Mouse (Mus musculus): Measurements from ENCODE around the gene Tbx10. TPM values are rescaled to one million over a fixed set of nuclear protein-coding genes. Genes with fewer than 3 reads are reported as not detected.

Tbx10 gene
- polyA plus RNA-seq, 2 experiments: 0.28 to 0.37 TPM

DNA sequence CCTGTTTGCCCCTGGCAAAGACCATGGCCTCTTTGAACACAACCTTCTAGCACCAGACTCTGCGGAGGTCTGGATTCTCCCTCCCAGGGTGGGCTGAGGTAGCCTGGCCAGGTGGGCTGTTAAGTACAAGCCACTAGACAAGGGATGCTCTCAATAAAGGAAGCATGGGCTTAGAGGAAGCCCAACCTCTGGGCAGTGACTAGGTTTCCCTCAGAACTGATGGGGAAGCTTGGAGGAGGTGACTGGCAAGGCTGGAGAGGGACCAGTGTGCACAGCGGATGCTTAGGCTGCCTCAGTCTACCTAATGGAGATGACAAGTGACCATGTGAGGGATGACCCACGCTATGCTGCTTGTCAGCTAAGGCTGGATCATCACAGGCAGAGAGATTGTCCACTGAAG is 586 bp upstream of the Tbx10 start:
- DNase-seq (ENCODE audit: low read depth in 3 of 3, low spot score in 3 of 3) (no peak), ATAC-seq (ENCODE audit: insufficient read depth) (no peak)
- H3K4me1 ChIP-seq (replicated peaks; ENCODE audit: control insufficient read depth in 2 of 2, insufficient read depth in 2 of 2, low read length in 1 of 2): 0 out of 4 replicates have a peak, but pooled peaks cover 0 to 2% of the 10 kb centered on the region in 2 experiments
- 74% methylated on average over 3 of the region's 3 CpGs for WGBS (ENCODE audit: insufficient replicate concordance)
- H3K4me2 ChIP-seq (ENCODE audit: low read depth): no peak overlapping the region
- no peak overlapping the region for H3K27ac ChIP-seq
- no peak overlapping the region for H3K9ac ChIP-seq (replicated peaks)
- H3K27me3 ChIP-seq (ENCODE audit: control insufficient read depth, insufficient read depth, low read length): no peaks in the 10 kb centered on the region
- H3K9me3 ChIP-seq (ENCODE audit: control insufficient read depth, low read length): no peaks in the 10 kb centered on the region
- H3K36me3 ChIP-seq (replicated peaks; ENCODE audit: control insufficient read depth, insufficient read depth, low read depth): no peaks in the 10 kb centered on the region
- no peak overlapping the region for H3K4me3 ChIP-seq (ENCODE audit: insufficient read depth in 1 of 2, low read depth in 2 of 2, low read length in 2 of 2)
- TF ChIP-seq EP300 (IDR thresholded peaks at IDR 0.05; ENCODE audit: low read depth) (no peak), CTCF (IDR thresholded peaks at IDR 0.05; ENCODE audit: low read depth) (no peak)

DNA sequence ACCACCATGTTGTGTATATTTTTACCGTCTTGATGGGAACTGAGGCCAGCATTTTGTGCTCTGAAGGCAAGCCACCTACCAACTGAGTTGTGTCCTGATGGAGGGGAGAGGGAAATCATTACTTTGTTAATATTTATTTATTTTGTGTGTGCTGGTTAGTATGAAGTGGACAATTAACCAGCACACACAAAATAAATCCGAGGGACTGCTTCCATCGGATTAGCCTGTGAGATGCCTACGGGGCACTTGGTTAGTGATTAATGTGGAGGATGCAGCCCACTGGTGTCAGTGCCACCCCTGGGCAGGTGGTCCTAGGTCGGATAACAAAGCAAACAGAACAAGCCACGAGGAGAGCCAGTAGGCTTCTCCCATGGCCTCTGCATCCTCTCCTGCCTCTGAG is 2.4 kb downstream of the Tbx10 start:
- no peaks in the 10 kb centered on the region for H3K36me3 ChIP-seq (replicated peaks; ENCODE audit: control insufficient read depth, insufficient read depth, low read depth)
- no peak overlapping the region for H3K4me3 ChIP-seq (ENCODE audit: insufficient read depth in 1 of 2, low read depth in 2 of 2, low read length in 2 of 2)
- 54% methylated on average over 6 of the region's 6 CpGs for WGBS (ENCODE audit: insufficient replicate concordance)
- TF ChIP-seq CTCF (IDR thresholded peaks at IDR 0.05; ENCODE audit: low read depth): no peak
- TF ChIP-seq EP300 (IDR thresholded peaks at IDR 0.05; ENCODE audit: low read depth): no peak
- no peaks in the 10 kb centered on the region for H3K27me3 ChIP-seq (ENCODE audit: control insufficient read depth, insufficient read depth, low read length)
- DNase-seq (ENCODE audit: low read depth in 3 of 3, low spot score in 3 of 3): no peak
- no peak overlapping the region for H3K27ac ChIP-seq
- H3K9me3 ChIP-seq (ENCODE audit: control insufficient read depth, low read length): no peaks in the 10 kb centered on the region
- H3K4me1 ChIP-seq (replicated peaks; ENCODE audit: control insufficient read depth in 2 of 2, insufficient read depth in 2 of 2, low read length in 1 of 2): 0 out of 4 replicates have a peak, but pooled peaks cover 2 to 7% of the 10 kb centered on the region in 2 experiments
- no peak for ATAC-seq (ENCODE audit: insufficient read depth)
- H3K4me2 ChIP-seq (ENCODE audit: low read depth): no peak overlapping the region
- H3K9ac ChIP-seq (replicated peaks): no peak overlapping the region

DNA sequence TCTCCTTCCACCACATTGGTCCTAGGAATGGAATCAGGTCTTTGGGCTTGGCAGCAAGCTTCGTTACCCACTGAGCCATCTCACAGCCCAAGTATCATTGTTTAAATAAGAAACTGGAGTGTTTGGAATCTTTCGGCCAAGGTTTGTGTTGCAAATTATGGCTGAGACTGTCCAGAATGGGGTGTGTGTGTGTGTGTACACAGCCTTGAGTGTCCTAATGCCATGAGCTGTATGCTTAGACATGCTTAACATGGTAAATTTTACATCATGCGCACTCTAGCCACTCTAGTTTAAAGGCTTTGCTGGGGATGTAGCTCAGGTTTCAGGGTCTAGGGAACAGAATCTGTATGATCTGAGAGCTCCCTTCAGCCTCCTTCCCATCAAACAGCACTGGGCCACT is 3.0 kb downstream of the Tbx10 start:
- no peak for TF ChIP-seq EP300 (IDR thresholded peaks at IDR 0.05; ENCODE audit: low read depth)
- TF ChIP-seq CTCF (IDR thresholded peaks at IDR 0.05; ENCODE audit: low read depth): no peak
- H3K27me3 ChIP-seq (ENCODE audit: control insufficient read depth, insufficient read depth, low read length): no peaks in the 10 kb centered on the region
- H3K9ac ChIP-seq (replicated peaks): no peak overlapping the region
- DNase-seq (ENCODE audit: low read depth in 3 of 3, low spot score in 3 of 3): no peak
- 0 out of 4 replicates have a peak, but pooled peaks cover 2 to 7% of the 10 kb centered on the region in 2 experiments for H3K4me1 ChIP-seq (replicated peaks; ENCODE audit: control insufficient read depth in 2 of 2, insufficient read depth in 2 of 2, low read length in 1 of 2)
- ATAC-seq (ENCODE audit: insufficient read depth): no peak
- 84% methylated on average over 3 of the region's 3 CpGs for WGBS (ENCODE audit: insufficient replicate concordance)
- H3K36me3 ChIP-seq (replicated peaks; ENCODE audit: control insufficient read depth, insufficient read depth, low read depth): no peaks in the 10 kb centered on the region
- no peaks in the 10 kb centered on the region for H3K9me3 ChIP-seq (ENCODE audit: control insufficient read depth, low read length)
- no peak overlapping the region for H3K27ac ChIP-seq
- no peak overlapping the region for H3K4me2 ChIP-seq (ENCODE audit: low read depth)
- H3K4me3 ChIP-seq (ENCODE audit: insufficient read depth in 1 of 2, low read depth in 2 of 2, low read length in 2 of 2): no peak overlapping the region

DNA sequence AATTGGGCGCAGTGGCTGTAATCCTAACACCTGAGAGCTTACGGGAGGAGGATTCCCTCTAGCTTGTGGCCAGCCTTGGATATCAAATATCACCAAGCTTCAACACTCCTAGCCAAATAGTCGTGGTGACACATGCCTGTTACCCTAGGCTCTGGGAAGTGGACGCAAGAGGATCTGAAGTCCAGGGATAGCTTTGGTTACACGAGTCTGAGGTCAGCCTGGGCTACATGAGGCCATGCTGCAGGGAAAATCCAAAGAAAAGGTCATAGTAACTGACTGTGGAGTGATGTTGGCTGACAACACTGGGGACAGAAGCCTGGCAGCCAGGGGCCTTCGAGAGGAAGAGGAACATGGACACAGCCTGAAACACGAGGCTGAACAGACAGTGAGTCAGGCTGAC is 3.6 kb downstream of the Tbx10 start:
- TF ChIP-seq CTCF (IDR thresholded peaks at IDR 0.05; ENCODE audit: low read depth) (no peak), EP300 (IDR thresholded peaks at IDR 0.05; ENCODE audit: low read depth) (no peak)
- Histone ChIP-seq H3K36me3 (replicated peaks; ENCODE audit: control insufficient read depth, insufficient read depth, low read depth) (no peaks in the 10 kb centered on the region), H3K9ac (replicated peaks) (no peak overlapping the region), H3K27ac (no peak overlapping the region), H3K9me3 (ENCODE audit: control insufficient read depth, low read length) (no peaks in the 10 kb centered on the region), H3K4me3 (ENCODE audit: insufficient read depth in 1 of 2, low read depth in 2 of 2, low read length in 2 of 2) (no peak overlapping the region), H3K4me1 (replicated peaks; ENCODE audit: control insufficient read depth in 2 of 2, insufficient read depth in 2 of 2, low read length in 1 of 2) (peaks cover 2 to 10% of the 10 kb centered on the region in 2 experiments; a peak in 2 of 4 replicates), H3K27me3 (ENCODE audit: control insufficient read depth, insufficient read depth, low read length) (no peaks in the 10 kb centered on the region), H3K4me2 (ENCODE audit: low read depth) (no peak overlapping the region)
- DNase-seq (ENCODE audit: low read depth in 3 of 3, low spot score in 3 of 3) (no peak), ATAC-seq (ENCODE audit: insufficient read depth) (no peak)
- 48% methylated on average over 7 of the region's 7 CpGs for WGBS (ENCODE audit: insufficient replicate concordance)

DNA sequence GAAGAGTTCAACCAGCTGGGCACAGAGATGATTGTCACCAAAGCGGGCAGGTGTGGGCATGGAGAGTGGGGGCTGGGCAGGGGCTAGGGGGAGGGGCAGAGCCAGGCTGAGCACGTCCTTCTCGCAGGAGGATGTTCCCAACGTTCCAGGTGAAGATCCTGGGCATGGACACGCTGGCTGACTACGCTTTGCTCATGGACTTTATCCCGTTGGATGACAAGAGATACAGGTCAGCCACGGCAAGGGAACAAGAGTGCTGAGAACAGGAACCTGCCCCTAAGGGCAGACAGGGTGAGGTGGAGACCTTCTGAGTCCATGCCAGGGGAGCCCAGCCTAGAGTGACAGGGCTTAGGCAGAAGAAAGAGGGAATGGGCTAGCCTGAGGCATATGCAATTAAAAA is 4.2 kb downstream of the Tbx10 start:
- Histone ChIP-seq H3K4me1 (replicated peaks; ENCODE audit: control insufficient read depth in 2 of 2, insufficient read depth in 2 of 2, low read length in 1 of 2) (peaks cover 2 to 12% of the 10 kb centered on the region in 2 experiments; a peak in 2 of 4 replicates), H3K36me3 (replicated peaks; ENCODE audit: control insufficient read depth, insufficient read depth, low read depth) (no peaks in the 10 kb centered on the region), H3K4me2 (ENCODE audit: low read depth) (no peak overlapping the region), H3K9me3 (ENCODE audit: control insufficient read depth, low read length) (no peaks in the 10 kb centered on the region), H3K27ac (no peak overlapping the region), H3K9ac (replicated peaks) (no peak overlapping the region), H3K27me3 (ENCODE audit: control insufficient read depth, insufficient read depth, low read length) (no peaks in the 10 kb centered on the region), H3K4me3 (ENCODE audit: insufficient read depth in 1 of 2, low read depth in 2 of 2, low read length in 2 of 2) (no peak overlapping the region)
- TF ChIP-seq EP300 (IDR thresholded peaks at IDR 0.05; ENCODE audit: low read depth) (no peak), CTCF (IDR thresholded peaks at IDR 0.05; ENCODE audit: low read depth) (no peak)
- 60% methylated on average over 8 of the region's 8 CpGs for WGBS (ENCODE audit: insufficient replicate concordance)
- DNase-seq (ENCODE audit: low read depth in 3 of 3, low spot score in 3 of 3) (no peak), ATAC-seq (ENCODE audit: insufficient read depth) (no peak)

Data from liver, embryonic 14.5 days (tissue).